ENCODE assay signal across 10 mouse cellular contexts in genomic region chr7:74683979-74684378, GRCm38 (mm10).
A peak's percentile ranks its signal among the peaks of the same experiment; 100 is the strongest.
DNase-seq lines count a peak whose midpoint lies in the region; ATAC-seq and TF ChIP-seq lines count a peak whose summit lies in the region.
"Had no signal": no experiment of that assay in that cellular context is flagged by ENCODE, and none has a peak within 500 bp of the region (broad histone marks: within the 10 kb centered on the region; RNA-seq: fewer than 3 reads in every experiment).

No protein-coding gene starts in this region.

- no peak for TF ChIP-seq POLR2A in lung, adult 2 months (IDR thresholded peaks at IDR 0.05; ENCODE audit: borderline replicate concordance, extremely low read depth, low read depth, low read length)

- DNase-seq in heart, adult 11 months = peak; percentile 96
- no peak for DNase-seq in heart, postnatal 4 days
- DNase-seq in 3T3-L1 (ENCODE audit: low read depth, low spot score) = peak; percentile 3
- DNase-seq in c-Kit-positive CD71-negative TER-119-negative erythroid progenitor cells, embryonic 14.5 days (ENCODE audit: low read depth) = peak; percentile 17
- DNase-seq in lung, adult 2 months = peak; percentile 5
- no peak for DNase-seq in midbrain, embryonic 11.5 days (ENCODE audit: low spot score, missing footprints)
- no peak for DNase-seq in left cerebral cortex, postnatal 14 days (ENCODE audit: low spot score in 2 of 2)
- no peak for DNase-seq in right cerebral cortex, adult 2 months (ENCODE audit: low spot score in 2 of 2)

- H3K9me3 ChIP-seq in midbrain, embryonic 11.5 days (ENCODE audit: control insufficient read depth, low read length) = no peaks in the 10 kb centered on the region
- H3K9me3 ChIP-seq: embryonic facial prominence, embryonic 13.5 days had no signal

- H3K4me1 ChIP-seq in lung, adult 2 months (ENCODE audit: control insufficient read depth, insufficient read depth, low read length) = peaks cover 2% of the 10 kb centered on the region; the same call in 1 of the 2 replicates
- no peaks in the 10 kb centered on the region for H3K4me1 ChIP-seq in midbrain, embryonic 11.5 days (ENCODE audit: control insufficient read depth, insufficient read depth, low read length)

- no peak for ATAC-seq in midbrain, embryonic 11.5 days (ENCODE audit: low FRiP score)
- ATAC-seq: hindbrain, postnatal 0 days had no signal

- no peaks in the 10 kb centered on the region for H3K36me3 ChIP-seq in midbrain, embryonic 11.5 days (ENCODE audit: control insufficient read depth, insufficient read depth, low read length)
- H3K36me3 ChIP-seq: embryonic facial prominence, embryonic 13.5 days had no signal

- intact Hi-C loops in left cerebral cortex, postnatal 14 days (cut with DNase I) = no loop called here

- no peak overlapping the region for H3K4me3 ChIP-seq in lung, adult 2 months (replicated peaks; ENCODE audit: extremely low read depth, low read depth, low read length)
- H3K4me3 ChIP-seq in midbrain, embryonic 11.5 days (ENCODE audit: low read depth, low read length) = no peak overlapping the region
- H3K4me3 ChIP-seq: embryonic facial prominence, embryonic 13.5 days had no signal

- 25% methylated on average over 2 of the region's 2 CpGs for WGBS in lung, adult 2 months
- WGBS in midbrain, embryonic 11.5 days = 85% methylated on average over 2 of the region's 2 CpGs

- H3K9ac ChIP-seq in midbrain, embryonic 11.5 days (ENCODE audit: low read length) = no peak overlapping the region
- H3K9ac ChIP-seq: embryonic facial prominence, embryonic 13.5 days had no signal

- no peak for TF ChIP-seq CTCF in lung, adult 2 months (IDR thresholded peaks at IDR 0.05; ENCODE audit: insufficient read depth, low read length)

- no peak overlapping the region for H3K4me2 ChIP-seq in midbrain, embryonic 11.5 days
- H3K4me2 ChIP-seq: embryonic facial prominence, embryonic 13.5 days had no signal

- no peak overlapping the region for H3K27ac ChIP-seq in midbrain, embryonic 11.5 days (ENCODE audit: low read depth, low read length)
- H3K27ac ChIP-seq: embryonic facial prominence, embryonic 13.5 days; hindbrain, postnatal 0 days had no signal

- no peaks in the 10 kb centered on the region for H3K27me3 ChIP-seq in midbrain, embryonic 11.5 days (ENCODE audit: control insufficient read depth, insufficient read depth, low read length)
- H3K27me3 ChIP-seq: embryonic facial prominence, embryonic 13.5 days had no signal

Comparison
In these comparisons a context has a peak if more than half of its experiments do, and no peak if none do; other contexts are left out.
1. DNase-seq: peak in heart, adult 11 months (single experiment), 3T3-L1 (single experiment), c-Kit-positive CD71-negative TER-119-negative erythroid progenitor cells, embryonic 14.5 days (single experiment) and lung, adult 2 months (single experiment); none in heart, postnatal 4 days (single experiment), midbrain, embryonic 11.5 days (single experiment), left cerebral cortex, postnatal 14 days (0 of 2) and right cerebral cortex, adult 2 months (0 of 2).